Mouse (Mus musculus) frontal cortex, postnatal 14 days (tissue): ENCODE results near the gene Kcnq4.
A peak's percentile ranks its signal among the peaks of the same experiment; 100 is the strongest.

Source experiments
- DNase-seq, 2 experiments: peaks; one replicate each; pipeline ENCODE4 v3.0.0; 2022; ENCODE audit warnings: low spot score in 2 of 2

Gene Kcnq4

GRCm38 (mm10) chr4:120725516-120726090 is 22.8 kb downstream of the Kcnq4 start:
- DNase-seq: no peak

GRCm38 (mm10) chr4:120721574-120721973 is 26.8 kb downstream of the Kcnq4 start:
- DNase-seq: no peak

- no peak for DNase-seq
These were observed 29.3 kb downstream of the Kcnq4 start for GRCm38 (mm10) chr4:120719152-120719551.

- DNase-seq: peak; percentile 28 to 35
These were observed 30.8 kb downstream of the Kcnq4 start for GRCm38 (mm10) chr4:120717591-120717990.

GRCm38 (mm10) chr4:120716765-120717164 is 31.6 kb downstream of the Kcnq4 start:
- DNase-seq: no peak

- peak in 1 of 2 experiments; percentile 18 for DNase-seq
These were observed 32.3 kb downstream of the Kcnq4 start for GRCm38 (mm10) chr4:120716141-120716571.

GRCm38 (mm10) chr4:120713856-120714497 is 34.4 kb downstream of the Kcnq4 start:
- DNase-seq: no peak

- no peak for DNase-seq
These were observed 35.4 kb downstream of the Kcnq4 start for GRCm38 (mm10) chr4:120713021-120713420.

- no peak for DNase-seq
These were observed 36.2 kb downstream of the Kcnq4 start for GRCm38 (mm10) chr4:120712236-120712635.

GRCm38 (mm10) chr4:120702511-120702910 is 45.9 kb downstream of the Kcnq4 start:
- DNase-seq: no peak

GRCm38 (mm10) chr4:120702056-120702455 is 46.4 kb downstream of the Kcnq4 start:
- DNase-seq: no peak

GRCm38 (mm10) chr4:120701180-120701579 is 47.2 kb downstream of the Kcnq4 start:
- no peak for DNase-seq

- DNase-seq: no peak
These were observed 50.5 kb downstream of the Kcnq4 start for GRCm38 (mm10) chr4:120697799-120698484.

- no peak for DNase-seq
These were observed 51.1 kb downstream of the Kcnq4 start for GRCm38 (mm10) chr4:120697353-120697752.

GRCm38 (mm10) chr4:120692717-120693116 is 55.7 kb downstream of the Kcnq4 start:
- DNase-seq: peak in 1 of 2 experiments; percentile 49

- no peak for DNase-seq
These were observed 59.1 kb downstream of the Kcnq4 start for GRCm38 (mm10) chr4:120689317-120689716.

- DNase-seq: no peak
These were observed 61.1 kb downstream of the Kcnq4 start for GRCm38 (mm10) chr4:120687282-120687681.

GRCm38 (mm10) chr4:120683278-120683997 is 65.0 kb downstream of the Kcnq4 start:
- no peak for DNase-seq

GRCm38 (mm10) chr4:120682168-120682567 is 66.2 kb downstream of the Kcnq4 start:
- DNase-seq: peak in 1 of 2 experiments; percentile 59

- no peak for DNase-seq
These were observed 67.5 kb downstream of the Kcnq4 start for GRCm38 (mm10) chr4:120680953-120681352.

- no peak for DNase-seq
These were observed 72.8 kb downstream of the Kcnq4 start for GRCm38 (mm10) chr4:120675640-120676039.

GRCm38 (mm10) chr4:120674775-120675451 is 73.5 kb downstream of the Kcnq4 start:
- DNase-seq: no peak
